Mouse (Mus musculus) lung, postnatal 0 days (tissue): ENCODE results near the gene Gnb3. TPM values are rescaled to one million over a fixed set of nuclear protein-coding genes. Genes with fewer than 3 reads are reported as not detected.

Source experiments
- ATAC-seq: fragments of 200-750 bp; cut with Nextera tagmentation; 2 replicates; pipeline ENCODE4 v1.8.0; 2017; ENCODE audit warnings: moderate library complexity
- DNase-seq: peaks from one replicate; pipeline ENCODE4 v3.0.0-alpha.2; 2016; ENCODE audit warnings: low spot score
- H3K27ac ChIP-seq: fragments of 300-500 bp; sonication (generic); 2 replicates; pipeline ENCODE4 v1.5.1; 2014; ENCODE audit warnings: antibody characterized with exemption, mild to moderate bottlenecking, low read length, mixed read lengths
- H3K27me3 ChIP-seq: fragments of 300-500 bp; sonication (generic); replicated peaks from 2 replicates; pipeline ENCODE4 v1.6.1; 2014; ENCODE audit warnings: low read length, mixed read lengths; ENCODE audit not compliant: insufficient read depth
- H3K36me3 ChIP-seq: fragments of 300-500 bp; sonication (generic); 2 replicates; pipeline ENCODE4 v1.6.1; 2014; ENCODE audit warnings: low read length, mixed read lengths; ENCODE audit not compliant: insufficient read depth
- H3K4me1 ChIP-seq: fragments of 300-500 bp; sonication (generic); 2 replicates; pipeline ENCODE4 v1.6.1; 2014; ENCODE audit warnings: antibody characterized with exemption, low read depth, low read length, mixed read lengths; ENCODE audit not compliant: insufficient read depth
- H3K4me2 ChIP-seq: fragments of 300-500 bp; sonication (generic); replicated peaks from 2 replicates; pipeline ENCODE4 v1.6.1; 2014; ENCODE audit warnings: low read depth, mild to moderate bottlenecking, low read length, moderate library complexity, mixed read lengths
- H3K4me3 ChIP-seq: fragments of 300-500 bp; sonication (generic); 2 replicates; pipeline ENCODE4 v1.5.1; 2014; ENCODE audit warnings: low read depth, low read length
- H3K9ac ChIP-seq: fragments of 300-500 bp; sonication (generic); replicated peaks from 2 replicates; pipeline ENCODE4 v1.6.1; 2014; ENCODE audit warnings: low read depth, mild to moderate bottlenecking
- H3K9me3 ChIP-seq: fragments of 300-500 bp; sonication (generic); 2 replicates; pipeline ENCODE4 v1.6.1; 2016; ENCODE audit warnings: low read length, mixed read lengths
- CTCF ChIP-seq: IDR thresholded peaks from 2 replicates; pipeline ENCODE4 v1.5.1; 2016; ENCODE audit warnings: antibody characterized with exemption, mild to moderate bottlenecking
- EP300 ChIP-seq: IDR thresholded peaks from 2 replicates; pipeline ENCODE4 v1.6.1; 2016; ENCODE audit warnings: antibody characterized with exemption, mild to moderate bottlenecking, control low read depth
- WGBS: fragments of 180-500 bp; shearing (Covaris S2); extraction: QIAGEN DNeasy Blood & Tissue Kit; methylation state at CpG from one replicate; pipeline ENCODE4 v1.1.7; 2014; 5-methylcytosine and 5-hydroxymethylcytosine counted together
- polyA plus RNA-seq: library from polyadenylated mRNA; unstranded; fragments of >200 nt; fragmentation: Nextera tagmentation; extraction: Ambion mirVana; gene quantifications from 2 replicates; pipeline ENCODE4 v1.2.1, GENCODE M21; 2015

Gnb3 gene
- polyA plus RNA-seq, 1 experiment from 2014 or later = 0.24 TPM

DNA sequence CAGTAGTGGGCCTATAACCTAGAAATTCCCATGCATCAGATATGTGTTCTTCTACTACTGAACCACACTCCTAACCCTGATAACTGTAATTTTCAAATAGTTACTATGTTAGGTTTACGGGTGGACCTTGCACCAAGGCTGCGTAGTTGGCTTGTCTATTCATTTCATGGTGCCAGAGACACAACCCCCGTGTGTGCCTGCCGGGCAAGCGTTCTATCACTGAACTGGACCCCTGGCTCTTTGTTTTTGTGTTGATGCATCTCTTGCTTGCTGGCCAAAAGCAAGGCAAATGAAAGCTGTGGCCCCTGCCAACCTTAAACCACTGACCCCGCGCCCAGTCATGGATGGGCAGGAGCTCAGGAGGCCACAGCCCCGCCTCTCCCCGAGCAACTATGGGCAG is 41.7 kb upstream of the Gnb3 start:
- ATAC-seq (no peak), DNase-seq (no peak)
- 91% methylated on average over 9 of the region's 9 CpGs for WGBS
- Histone ChIP-seq H3K9me3 (no peaks in the 10 kb centered on the region), H3K27me3 (no peaks in the 10 kb centered on the region), H3K27ac (no peak overlapping the region), H3K4me2 (no peak overlapping the region), H3K4me3 (no peak overlapping the region), H3K36me3 (no peaks in the 10 kb centered on the region), H3K9ac (no peak overlapping the region), H3K4me1 (no peaks in the 10 kb centered on the region)
- TF ChIP-seq CTCF (no peak), EP300 (no peak)

DNA sequence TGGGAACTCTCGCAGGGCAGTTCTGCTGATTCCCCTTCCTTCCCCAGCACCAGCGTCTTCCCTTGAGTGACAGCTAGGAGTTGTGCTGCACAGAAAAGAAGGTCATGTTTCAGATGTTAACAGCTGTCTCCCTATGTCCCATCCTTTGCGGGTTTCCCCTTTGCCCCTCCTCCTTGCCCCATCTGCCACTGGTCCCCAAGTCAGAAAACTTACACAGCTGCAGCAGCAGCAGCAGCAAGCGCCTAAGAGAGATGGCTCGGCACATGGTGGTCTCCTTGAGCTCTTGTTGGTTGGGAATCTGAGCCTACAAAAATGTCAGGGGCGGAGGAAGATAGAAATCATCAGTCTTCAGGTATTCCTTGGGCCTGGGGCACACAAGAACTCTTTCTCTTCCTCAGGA is 39.3 kb upstream of the Gnb3 start:
- TF ChIP-seq CTCF (no peak), EP300 (no peak)
- no peak overlapping the region for H3K27ac ChIP-seq
- ATAC-seq = no peak
- no peaks in the 10 kb centered on the region for H3K27me3 ChIP-seq
- H3K36me3 ChIP-seq = no peaks in the 10 kb centered on the region
- DNase-seq = no peak
- no peaks in the 10 kb centered on the region for H3K9me3 ChIP-seq
- no peak overlapping the region for H3K9ac ChIP-seq
- H3K4me2 ChIP-seq = no peak overlapping the region
- H3K4me3 ChIP-seq = no peak overlapping the region
- H3K4me1 ChIP-seq = no peaks in the 10 kb centered on the region
- 50% methylated on average over 6 of the region's 6 CpGs for WGBS

DNA sequence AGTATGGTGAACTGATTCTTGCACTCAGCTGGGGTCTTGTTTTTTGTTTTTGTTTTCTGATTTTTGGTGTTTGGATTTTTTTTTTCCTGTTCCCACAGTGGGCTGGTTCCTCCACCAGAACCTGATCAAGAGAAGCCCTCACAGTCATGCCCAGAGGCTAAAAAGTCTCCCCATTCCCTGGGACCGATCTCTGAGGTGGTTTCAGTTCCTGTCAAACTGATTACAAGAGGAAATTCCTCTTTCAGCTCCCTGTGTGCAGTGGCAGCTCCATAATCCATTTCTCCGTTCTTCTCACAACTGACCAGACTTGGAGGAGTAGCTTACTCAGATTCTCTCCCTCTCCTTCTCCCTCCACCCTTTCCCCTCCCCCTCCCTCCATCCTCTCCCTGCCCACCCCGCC is 34.3 kb upstream of the Gnb3 start:
- TF ChIP-seq CTCF (0 out of 2 replicates have a peak, but pooled peaks have one; percentile 15), EP300 (no peak)
- no peaks in the 10 kb centered on the region for H3K9me3 ChIP-seq
- no peak for ATAC-seq

DNA sequence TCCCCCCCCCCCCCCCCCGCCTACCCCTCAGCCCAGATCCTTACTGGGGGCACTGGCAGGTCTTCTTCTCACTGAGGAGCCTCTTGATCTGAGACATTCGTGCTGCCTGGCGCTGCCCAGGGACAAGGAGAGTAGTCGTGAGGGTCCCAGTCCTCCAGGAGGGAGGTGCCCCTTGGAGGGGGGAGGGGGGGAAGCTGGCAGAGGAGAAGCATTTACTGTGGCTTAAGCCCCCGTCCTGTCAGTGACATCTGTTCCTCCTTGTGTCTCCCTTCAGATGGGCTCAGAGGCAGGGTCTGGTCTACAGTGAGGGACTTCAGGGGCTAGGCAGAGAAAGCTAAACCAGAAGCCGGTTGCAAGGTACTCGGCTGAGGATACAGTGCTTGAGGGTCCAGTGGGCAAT is 26.5 kb upstream of the Gnb3 start:
- peaks cover 12% of the 10 kb centered on the region; the same call in 1 of the 2 replicates for H3K27me3 ChIP-seq

More for the DNA sequence above, 34.3 kb upstream of the Gnb3 start:
- Histone ChIP-seq H3K4me1 (no peaks in the 10 kb centered on the region), H3K36me3 (no peaks in the 10 kb centered on the region), H3K27ac (no peak overlapping the region), H3K9ac (no peak overlapping the region), H3K27me3 (no peaks in the 10 kb centered on the region), H3K4me2 (no peak overlapping the region), H3K4me3 (no peak overlapping the region)
- WGBS = 28% methylated on average over 2 of the region's 3 CpGs
- no peak for DNase-seq

DNA sequence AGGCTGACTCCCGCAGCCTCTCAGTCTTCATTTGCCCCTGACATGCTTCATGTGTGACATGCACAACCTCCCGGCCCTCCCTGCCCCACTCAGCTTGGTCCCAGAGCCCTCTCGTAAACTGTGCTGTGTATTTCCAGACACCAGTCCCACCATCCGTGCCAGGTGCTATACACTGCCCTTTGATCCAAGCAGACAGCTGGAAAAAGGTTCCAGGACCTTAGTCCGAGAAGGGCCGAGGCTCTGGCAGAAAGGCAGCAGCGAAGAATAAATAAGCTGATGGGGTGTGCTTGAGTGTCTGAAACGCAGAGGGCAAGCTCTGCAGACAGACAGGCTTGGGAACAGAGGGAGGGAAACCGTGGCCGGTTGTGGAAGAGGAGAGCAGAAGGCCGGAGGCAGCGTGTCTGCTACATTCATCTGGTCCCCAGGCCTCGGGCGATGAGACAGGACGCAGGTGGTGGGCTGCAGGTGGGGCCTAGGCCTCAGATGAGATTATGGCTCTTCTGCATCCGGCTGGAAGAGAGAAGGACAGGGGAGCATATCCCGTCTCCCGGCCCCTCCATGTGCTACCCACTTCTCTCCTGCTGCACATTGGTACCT is 25.8 kb upstream of the Gnb3 start:
- Histone ChIP-seq H3K4me3 (no peak overlapping the region), H3K36me3 (no peaks in the 10 kb centered on the region), H3K4me2 (no peak overlapping the region), H3K27me3 (peaks cover 12% of the 10 kb centered on the region; the same call in 1 of the 2 replicates), H3K9me3 (no peaks in the 10 kb centered on the region), H3K4me1 (0 out of 2 replicates have a peak, but pooled peaks cover 3% of the 10 kb centered on the region), H3K27ac (no peak overlapping the region), H3K9ac (no peak overlapping the region)
- WGBS = 43% methylated on average over 17 of the region's 18 CpGs
- no peak for TF ChIP-seq CTCF
- no peak for TF ChIP-seq EP300
- DNase-seq (no peak), ATAC-seq (no peak)

More for the DNA sequence above, 26.5 kb upstream of the Gnb3 start:
- Histone ChIP-seq H3K36me3 (no peaks in the 10 kb centered on the region), H3K9me3 (no peaks in the 10 kb centered on the region), H3K4me3 (no peak overlapping the region), H3K27ac (no peak overlapping the region), H3K4me1 (0 out of 2 replicates have a peak, but pooled peaks cover 3% of the 10 kb centered on the region), H3K9ac (no peak overlapping the region), H3K4me2 (no peak overlapping the region)
- DNase-seq (no peak), ATAC-seq (no peak)
- 48% methylated on average over 6 of the region's 7 CpGs for WGBS
- TF ChIP-seq CTCF (no peak), EP300 (no peak)

DNA sequence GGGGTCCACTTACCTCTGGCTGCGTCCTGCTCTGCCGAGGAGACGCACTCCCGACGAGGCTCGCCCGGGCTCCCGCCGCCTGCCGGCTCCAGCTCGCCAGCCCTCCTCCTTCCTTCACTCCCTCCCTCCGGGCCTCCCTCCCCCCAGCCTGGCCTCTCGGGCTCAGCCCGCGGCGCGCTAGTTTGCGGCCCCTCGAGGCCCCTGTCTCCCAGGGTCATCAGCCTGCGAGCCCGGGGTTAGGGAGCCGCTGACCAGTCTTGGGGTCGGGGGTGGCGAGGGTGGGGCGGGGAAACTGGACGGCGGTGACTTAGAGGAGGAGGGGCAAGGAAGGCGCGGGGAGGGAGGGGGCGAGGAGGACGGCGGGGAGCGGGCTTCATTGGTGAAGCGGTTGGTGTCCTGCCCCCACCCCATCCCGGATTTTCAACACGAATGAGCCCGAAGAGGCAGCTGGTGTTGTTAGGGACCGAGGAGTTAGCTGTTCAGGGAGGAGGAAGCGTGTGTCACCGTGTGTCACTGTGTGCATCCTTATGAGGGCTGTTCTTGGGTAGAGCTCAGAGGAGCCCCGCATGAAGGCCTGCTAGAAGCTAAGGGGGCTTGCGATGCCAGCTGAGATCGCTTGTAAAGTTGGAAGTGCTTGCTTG is 23.7 kb upstream of the Gnb3 start, which contains the start of gene Gpr162:
Gene Gpr162 (minus strand): TSS at position 326 of the 641 bp plus-strand sequence.
- ATAC-seq (peak; percentile 76), DNase-seq (peak; percentile 75)
- no peak for TF ChIP-seq EP300
- TF ChIP-seq CTCF = peak; percentile 30
- Histone ChIP-seq H3K36me3 (no peaks in the 10 kb centered on the region), H3K27ac (no peak within 1 kb of the TSS), H3K27me3 (peaks cover 16% of the 10 kb centered on the region), H3K9ac (0 out of 2 replicates have a peak within 1 kb of the TSS, but pooled peaks have one; percentile 5), H3K4me1 (0 out of 2 replicates have a peak, but pooled peaks cover 3% of the 10 kb centered on the region), H3K4me3 (peak within 1 kb of the TSS; percentile 48), H3K9me3 (no peaks in the 10 kb centered on the region), H3K4me2 (peak within 1 kb of the TSS; percentile 91)
- WGBS = 3% methylated on average over 34 of the region's 43 CpGs
